Mouse (Mus musculus) mouse embryonic stem cell (cell line): ENCODE results near the gene Fbxl17.

Experiments used
- in situ Hi-C, 2 experiments: fragments of 300-500 bp; cut with MboI; formaldehyde crosslinking; loops; 1 replicate in 1 of 2; 3 replicates in 1 of 2; pipeline ENCODE4 v1.14.3; 2019 to 2020; ENCODE audit warnings: low sequenced_read_pairs in 2 of 2, low pct_unique_long_range_greater_than_20kb in 1 of 2, mixed read lengths in 1 of 2; ENCODE audit not compliant: unreplicated experiment in 1 of 2

Gene Fbxl17

GRCm38 (mm10) chr17:63261508-63262141 is 238.2 kb downstream of the Fbxl17 start:
- in situ Hi-C loops: no loop called here

- in situ Hi-C loops: no loop called here
Measured at GRCm38 (mm10) chr17:63259091-63259490, 240.7 kb downstream of the Fbxl17 start.

GRCm38 (mm10) chr17:63246144-63246619 is 253.6 kb downstream of the Fbxl17 start:
- in situ Hi-C loops: no loop called here

- in situ Hi-C loops: no loop called here
Measured at GRCm38 (mm10) chr17:63245472-63245871, 254.3 kb downstream of the Fbxl17 start.

GRCm38 (mm10) chr17:63242761-63243160 is 257.1 kb downstream of the Fbxl17 start:
- in situ Hi-C loops: no loop called here

- in situ Hi-C loops: no loop called here
Measured at GRCm38 (mm10) chr17:63240731-63241106, 259.1 kb downstream of the Fbxl17 start.

GRCm38 (mm10) chr17:63240021-63240730 is 259.6 kb downstream of the Fbxl17 start:
- in situ Hi-C loops: no loop called here

GRCm38 (mm10) chr17:63236846-63237245 is 263.0 kb downstream of the Fbxl17 start:
- in situ Hi-C loops: no loop called here

- in situ Hi-C loops: no loop called here
Measured at GRCm38 (mm10) chr17:63236221-63236620, 263.6 kb downstream of the Fbxl17 start.

- in situ Hi-C loops: no loop called here
Measured at GRCm38 (mm10) chr17:63235821-63236220, 264.0 kb downstream of the Fbxl17 start.

GRCm38 (mm10) chr17:63229111-63229510 is 270.7 kb downstream of the Fbxl17 start:
- in situ Hi-C loops: no loop called here

- in situ Hi-C loops: no loop called here
Measured at GRCm38 (mm10) chr17:63226380-63226779, 273.4 kb downstream of the Fbxl17 start.

GRCm38 (mm10) chr17:63225959-63226358 is 273.9 kb downstream of the Fbxl17 start:
- in situ Hi-C loops: no loop called here

- in situ Hi-C loops: no loop called here
Measured at GRCm38 (mm10) chr17:63223675-63224074, 276.1 kb downstream of the Fbxl17 start.

- in situ Hi-C loops: no loop called here
Measured at GRCm38 (mm10) chr17:63221632-63222031, 278.2 kb downstream of the Fbxl17 start.

- in situ Hi-C loops: no loop called here
Measured at GRCm38 (mm10) chr17:63220821-63221220, 279.0 kb downstream of the Fbxl17 start.

- in situ Hi-C loops: no loop called here
Measured at GRCm38 (mm10) chr17:63217016-63217415, 282.8 kb downstream of the Fbxl17 start.

- in situ Hi-C loops: no loop called here
Measured at GRCm38 (mm10) chr17:63212018-63212417, 287.8 kb downstream of the Fbxl17 start.

GRCm38 (mm10) chr17:63209151-63209550 is 290.7 kb downstream of the Fbxl17 start:
- in situ Hi-C loops: no loop called here

GRCm38 (mm10) chr17:63208346-63208745 is 291.5 kb downstream of the Fbxl17 start:
- in situ Hi-C loops: no loop called here
